Mouse (Mus musculus): ENCODE data around the gene Itfg1.

The Itfg1 gene

DNA sequence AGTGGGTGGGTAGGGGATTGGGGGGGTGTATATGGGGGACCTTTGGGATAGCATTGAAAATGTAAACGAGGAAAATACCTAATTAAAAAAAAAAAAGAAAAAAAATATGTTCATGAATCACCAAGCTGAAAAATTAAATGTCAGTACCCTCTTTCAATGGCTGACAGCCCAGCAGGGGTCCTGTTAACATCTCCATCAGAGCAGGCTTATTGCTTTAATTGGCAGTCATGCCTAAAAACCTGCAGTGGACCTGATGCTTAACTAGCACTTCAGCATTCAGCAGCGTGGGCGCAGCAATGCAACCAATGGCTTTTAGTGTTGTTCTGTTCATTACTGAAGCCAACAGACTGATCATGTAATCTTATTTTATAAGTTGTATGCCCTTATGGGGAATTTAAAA lies 60.6 kb downstream of the Itfg1 start:
- in situ Hi-C loops (cut with MboI; ENCODE audit: unreplicated experiment in 2 of 2) = no loop called here

DNA sequence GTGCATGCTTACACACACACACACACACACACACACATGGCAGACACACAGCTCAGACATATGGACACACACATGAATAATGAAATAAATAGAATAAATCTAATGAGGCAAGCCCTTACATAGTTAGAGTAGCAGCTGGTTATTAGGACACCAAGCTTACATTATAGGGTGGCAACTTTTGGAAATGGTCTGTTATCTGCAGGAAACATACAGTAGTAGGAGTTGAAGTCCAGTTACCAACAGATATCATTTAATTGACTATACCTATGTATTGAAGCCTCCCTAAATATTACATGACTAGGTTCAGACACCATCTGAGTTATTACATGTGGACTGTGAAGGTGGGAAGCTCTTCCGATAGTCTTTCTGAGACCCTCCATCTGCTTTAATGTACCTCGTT lies 95.7 kb downstream of the Itfg1 start:
- in situ Hi-C loops (cut with MboI; ENCODE audit: unreplicated experiment in 2 of 2) = no loop called here

DNA sequence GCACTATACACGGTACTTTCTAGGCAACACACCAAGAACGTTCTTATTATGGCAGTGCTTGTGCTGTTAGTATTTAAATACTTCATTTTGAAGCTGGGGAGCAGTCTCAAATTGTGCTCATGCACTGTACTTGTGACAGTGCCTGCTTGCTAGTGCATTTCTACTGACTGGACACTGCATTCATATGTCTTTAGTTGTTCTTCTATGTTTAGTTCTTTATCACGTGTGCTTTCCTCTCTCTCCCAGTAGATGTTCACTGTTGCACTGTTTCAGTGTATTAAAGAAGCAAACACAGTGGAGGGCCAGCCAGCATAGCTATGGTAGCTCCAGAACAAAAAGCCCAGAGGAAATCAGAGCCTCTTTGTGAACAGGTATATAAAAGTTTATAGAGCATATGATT lies 110.2 kb downstream of the Itfg1 start:
- in situ Hi-C loops (cut with MboI; ENCODE audit: unreplicated experiment in 2 of 2) = no loop called here

DNA sequence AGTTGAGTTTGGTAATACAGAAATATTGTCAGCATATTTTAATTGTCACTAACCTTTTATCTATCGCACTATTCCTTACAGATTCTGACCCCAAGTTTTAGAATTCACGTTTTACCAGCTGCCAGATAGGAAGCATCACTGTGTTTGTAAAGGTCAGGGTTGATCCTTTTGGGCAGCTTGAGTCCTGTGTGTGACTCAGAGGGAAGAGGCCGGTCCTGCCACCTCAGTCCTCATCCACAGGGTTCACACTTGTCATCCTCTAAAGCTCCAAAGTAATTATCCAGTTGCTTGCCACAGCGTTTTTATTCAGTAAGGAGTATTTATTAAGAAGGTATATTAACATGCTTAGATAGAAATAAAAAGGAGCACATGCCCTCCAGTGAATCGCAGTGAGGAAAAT lies 123.5 kb downstream of the Itfg1 start:
- in situ Hi-C loops (cut with MboI; ENCODE audit: unreplicated experiment in 2 of 2) = no loop called here

DNA sequence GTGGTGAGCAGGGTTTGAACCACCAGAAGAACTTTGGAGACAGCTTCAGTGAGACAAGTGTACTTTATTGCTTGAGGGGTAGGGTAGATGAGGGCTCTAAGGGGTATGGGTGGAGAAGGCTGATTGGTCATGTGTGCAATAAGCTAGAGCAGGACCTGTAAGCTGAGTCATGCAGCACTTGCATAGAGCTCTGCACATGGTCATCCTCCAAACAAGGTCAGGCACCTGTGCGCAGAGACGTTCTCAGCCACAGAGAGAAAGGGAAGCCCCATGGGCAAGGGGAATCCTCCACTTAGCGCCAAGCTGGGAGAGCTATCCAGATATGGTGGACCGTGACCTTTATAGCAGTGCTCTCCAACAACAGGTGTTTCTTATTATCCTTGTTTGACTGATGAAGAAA lies 124.0 kb downstream of the Itfg1 start:
- in situ Hi-C loops (cut with MboI; ENCODE audit: unreplicated experiment in 2 of 2) = no loop called here

DNA sequence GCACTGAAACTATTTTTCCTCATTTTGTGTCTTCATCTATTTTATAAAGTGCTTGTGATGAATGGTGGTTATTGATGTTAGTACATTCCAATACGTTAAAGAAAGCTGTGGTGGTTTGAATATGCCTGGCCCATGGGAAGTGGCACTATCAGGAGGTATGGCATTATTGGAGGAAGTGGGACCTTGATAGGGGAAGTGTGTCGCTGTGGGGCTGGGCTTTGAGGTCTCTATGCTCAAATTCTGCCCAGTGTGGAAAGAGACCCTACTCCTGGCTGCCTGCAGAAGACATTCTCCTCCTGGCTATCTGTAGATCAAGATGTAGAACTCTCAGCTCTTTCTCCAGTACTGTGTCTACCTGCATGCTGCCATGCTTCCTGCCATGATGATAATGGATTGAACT lies 133.7 kb downstream of the Itfg1 start:
- in situ Hi-C loops (cut with MboI; ENCODE audit: unreplicated experiment in 2 of 2) = loop anchor here in 1 of 2 experiments (10.0 kb wide), 1 partner anchor 658 kb away; no protein-coding TSS in a partner anchor

DNA sequence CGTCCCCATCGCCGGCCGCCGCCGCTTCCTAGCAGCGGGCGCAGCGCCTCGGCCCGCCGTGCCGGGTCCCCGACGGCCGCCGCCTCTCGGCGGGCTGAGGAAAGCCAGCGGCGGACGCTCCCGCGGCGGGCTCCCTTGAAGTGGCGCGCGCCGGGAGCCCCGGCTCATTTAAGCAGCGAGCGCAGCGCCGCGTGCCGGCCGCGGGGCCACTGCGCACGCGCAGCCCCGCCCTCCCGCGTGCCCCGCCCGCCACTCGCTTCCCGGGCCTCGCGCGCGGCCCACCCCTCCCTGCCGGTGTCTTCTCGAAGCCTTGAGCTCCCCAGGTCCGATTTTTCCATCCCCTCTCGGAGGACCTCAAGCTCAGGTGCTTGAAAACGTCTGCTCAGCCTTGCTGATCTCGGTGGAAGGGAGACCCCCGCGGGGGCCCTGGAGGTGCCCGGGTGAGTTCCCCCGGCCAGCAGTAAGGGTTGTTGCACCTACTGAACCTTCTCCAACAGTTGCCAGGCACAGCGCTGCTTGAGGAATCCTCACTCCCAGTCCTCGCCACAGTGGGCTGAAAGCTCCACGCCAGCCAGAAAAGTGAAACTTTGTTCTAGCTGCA lies 139.9 kb downstream of the Itfg1 start, which contains the start of gene Neto2:
TSS of gene Neto2 (minus strand) at position 174 of the 601 bp plus-strand sequence.
- in situ Hi-C loops (cut with MboI; ENCODE audit: unreplicated experiment in 2 of 2) = loop anchor here in 1 of 2 experiments (5.0 to 10.0 kb wide), 2 partner anchors 351 to 664 kb away; no protein-coding TSS in a partner anchor

DNA sequence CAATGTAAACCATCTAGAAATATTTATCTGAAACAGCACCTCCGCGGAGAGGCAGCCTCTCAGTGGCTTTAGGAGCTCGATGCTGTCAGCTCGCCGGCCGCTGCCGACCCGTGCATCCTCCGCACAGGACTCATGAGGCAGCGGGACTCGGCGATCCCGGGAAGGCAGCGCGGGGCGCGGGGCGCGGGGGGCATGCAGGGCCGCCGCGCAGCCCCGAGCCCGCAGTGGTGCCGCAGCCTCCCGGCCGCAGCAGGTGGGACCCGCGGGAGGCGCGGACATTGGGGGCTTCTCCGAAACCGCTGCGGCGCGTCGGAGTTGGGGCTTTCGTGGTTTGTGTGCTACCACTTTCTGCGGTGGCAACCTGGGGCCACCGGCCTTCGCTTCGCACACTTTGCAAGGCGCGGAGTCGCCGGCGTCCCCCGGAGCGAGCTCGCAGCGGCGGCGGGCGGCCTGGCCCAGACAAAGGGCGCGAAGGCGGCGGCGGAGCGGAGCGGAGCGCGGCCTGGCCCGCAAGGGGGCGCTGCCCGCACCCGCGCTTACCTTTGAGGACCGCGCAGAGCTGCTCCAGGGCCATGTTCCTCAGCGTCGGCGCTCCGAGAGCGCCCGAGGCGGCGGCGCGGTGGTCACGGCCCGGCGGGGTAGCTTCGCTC lies 140.5 kb downstream of the Itfg1 start:
- in situ Hi-C loops (cut with MboI; ENCODE audit: unreplicated experiment in 2 of 2) = loop anchor here in 1 of 2 experiments (5.0 to 10.0 kb wide), 2 partner anchors 352 to 665 kb away; no protein-coding TSS in a partner anchor

DNA sequence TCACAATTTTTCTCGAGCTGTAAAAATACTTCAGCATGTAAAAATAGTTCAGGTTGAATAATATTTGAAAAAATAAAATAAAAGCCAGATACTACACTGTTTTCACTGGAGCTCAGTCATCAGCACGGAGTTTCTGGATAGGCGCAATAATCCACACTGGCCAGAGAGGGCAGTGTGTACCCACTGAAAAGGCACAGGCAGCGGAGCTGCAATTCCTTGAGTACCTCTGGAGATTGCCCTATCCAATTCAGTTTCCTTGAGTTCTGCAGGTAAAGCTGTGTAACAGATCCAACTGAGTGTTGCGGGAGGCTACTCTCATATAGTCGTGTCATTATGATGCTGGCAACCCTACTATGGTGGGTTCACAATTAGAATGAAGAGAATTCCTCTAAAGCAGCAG lies 141.7 kb downstream of the Itfg1 start:
- in situ Hi-C loops (cut with MboI; ENCODE audit: unreplicated experiment in 2 of 2) = loop anchor here (5.0 to 25.0 kb wide), 3 partner anchors 663 to 1208 kb away; partner anchors contain the start of gene Abcc12 (in 2 of the 2)

Measured in v-Abl transformed pro-B cells (cell line).